Mouse (Mus musculus): ENCODE measurements around the gene Scgb1b3. TPM values are rescaled to one million over a fixed set of nuclear protein-coding genes. Genes with fewer than 3 reads are reported as not detected.

The Scgb1b3 gene
- total RNA-seq (2021) = not detected

GRCm38 (mm10) chr7:31375292-31375691 lies at the start of gene Scgb1b3:
Gene Scgb1b3, plus strand, starts transcription at chr7:31375592.
- intact Hi-C loops (cut with DNase I) = no loop called here
- no peak for DNase-seq (ENCODE audit: low spot score)

GRCm38 (mm10) chr7:31362022-31362560 lies 13.3 kb upstream of the Scgb1b3 start, which contains the start of gene Scgb2b3:
Gene Scgb2b3, minus strand, starts transcription at chr7:31362072.
- DNase-seq (ENCODE audit: low spot score) = no peak
- intact Hi-C loops (cut with DNase I) = no loop called here

Other genes starting within 250 kb of the Scgb1b3 start
- gene Scn1b, start 248.6 kb upstream of the Scgb1b3 start, total RNA-seq (2021) = 10 to 100 TPM; 21.2 to 21.8 TPM
- 10 to 100 TPM; 25.7 to 30.0 TPM for gene Gramd1a, start 219.7 kb upstream of the Scgb1b3 start, total RNA-seq (2021)
- gene Scgb2b2, start 85.1 kb upstream of the Scgb1b3 start, total RNA-seq (2021) = not detected
- not detected for gene Scgb1b2, start 83.8 kb upstream of the Scgb1b3 start, total RNA-seq (2021)
- not detected for gene Scgb2b3, start 13.5 kb upstream of the Scgb1b3 start, total RNA-seq (2021)